Mouse (Mus musculus) heart, postnatal 14 days (tissue): ENCODE measurements around the gene Peli3. TPM values are rescaled to one million over a fixed set of nuclear protein-coding genes. Genes with fewer than 3 reads are reported as not detected.

Source experiments
- DNase-seq, 2 experiments: peaks; one replicate each; pipeline ENCODE4 v3.0.0; 2021 to 2022
- intact Hi-C: fragments of 180-260 bp; cut with DNase I; formaldehyde crosslinking; loops from one replicate; pipeline ENCODE4 v1.15.1; 2025
- total RNA-seq, 2 experiments: library from RNA; stranded (reverse); gene quantifications; 2 replicates each; pipeline ENCODE4 v1.2.3; 2021

The Peli3 gene
- total RNA-seq, 2 experiments from 2014 or later = 0.73 to 1.1 TPM

- no peak for DNase-seq
- intact Hi-C loops = no loop called here
Measured at GRCm38 (mm10) chr19:4916827-4917226, 26.1 kb downstream of the Peli3 start.

- DNase-seq = no peak
- intact Hi-C loops = no loop called here
Measured at GRCm38 (mm10) chr19:4915924-4916603, 26.9 kb downstream of the Peli3 start.

- intact Hi-C loops = loop anchor here (5.0 kb wide), 2 partner anchors 152 to 282 kb away; partner anchors contain the start of genes Rbm4b and Rce1
- DNase-seq = no peak
Measured at GRCm38 (mm10) chr19:4909376-4909775, 33.6 kb downstream of the Peli3 start.

- DNase-seq = peak in 1 of 2 experiments; percentile 23
- intact Hi-C loops = loop anchor here (5.0 kb wide), 2 partner anchors 151 to 281 kb away; partner anchors contain the start of genes Rbm4b and Rce1
Measured at GRCm38 (mm10) chr19:4908107-4908506, 34.8 kb downstream of the Peli3 start.

DNA sequence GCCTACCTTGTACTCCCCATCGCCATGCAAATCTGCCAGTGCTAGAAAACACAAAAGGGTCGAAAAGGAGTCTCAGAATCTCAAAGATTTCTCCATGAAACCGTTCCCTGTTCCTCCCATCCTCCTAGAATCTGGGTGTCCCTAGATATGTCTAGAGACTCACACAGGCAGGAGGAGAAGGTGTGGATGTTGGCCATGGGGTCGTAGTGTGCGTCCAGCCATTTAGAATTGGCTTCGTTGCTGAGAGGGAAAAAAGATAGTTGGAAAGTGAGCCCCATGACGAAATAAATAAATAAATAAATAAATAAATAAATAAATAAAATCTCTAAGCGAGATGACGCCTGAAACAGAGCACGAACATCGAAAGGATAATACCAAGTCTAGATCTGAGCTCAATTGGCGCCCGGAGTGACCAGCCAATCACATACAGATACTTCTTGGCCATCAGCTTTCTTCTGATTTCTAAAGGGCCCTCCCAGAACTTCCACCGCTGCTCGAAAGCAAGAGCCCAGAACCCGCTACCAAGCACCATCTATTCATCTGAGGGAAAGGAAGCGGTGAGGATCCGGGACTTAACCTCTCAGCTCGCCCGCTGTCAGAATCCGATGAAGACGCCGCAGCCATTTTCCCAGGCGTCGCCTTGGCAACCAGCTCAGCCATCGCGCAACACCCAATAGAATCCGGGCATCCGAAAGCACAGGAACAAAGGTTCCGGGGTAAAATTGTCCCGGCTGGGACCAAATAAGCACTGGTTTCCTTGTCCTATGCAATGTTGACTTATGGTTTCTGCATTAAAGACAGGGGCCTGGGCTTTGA is 36.7 kb downstream of the Peli3 start, which contains the start of gene Bbs1:
Bbs1 (minus strand) TSS at position 650 of the 816 bp plus-strand sequence.
- intact Hi-C loops = loop anchor here (5.0 kb wide), 2 partner anchors 149 to 279 kb away; partner anchors contain the start of genes Rbm4b and Rce1

GRCm38 (mm10) chr19:4899888-4900287 is 43.0 kb downstream of the Peli3 start:
- DNase-seq = no peak
- intact Hi-C loops = no loop called here

More for the DNA sequence above, 36.7 kb downstream of the Peli3 start, which contains the start of gene Bbs1:
- DNase-seq = peak; percentile 78 to 88

DNA sequence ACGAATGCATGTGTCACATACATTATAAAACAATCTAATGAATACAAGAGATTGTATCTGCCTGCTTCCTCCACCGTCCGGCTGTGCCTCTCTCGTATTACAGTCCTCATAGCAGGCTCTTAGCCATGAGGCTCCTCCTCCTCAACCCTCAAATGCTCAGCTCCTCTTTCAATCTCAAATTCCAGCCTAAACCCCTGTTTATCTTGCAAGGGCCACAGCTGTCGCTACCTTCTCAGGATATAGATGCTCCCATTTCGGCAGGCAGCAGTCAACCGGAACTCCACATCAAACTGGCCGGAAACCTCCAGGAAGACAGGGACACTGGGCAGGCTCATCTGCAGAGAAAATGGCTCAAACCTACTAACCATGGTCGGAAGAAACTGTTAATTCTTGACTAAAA is 44.0 kb downstream of the Peli3 start:
- intact Hi-C loops = no loop called here
- no peak for DNase-seq

DNA sequence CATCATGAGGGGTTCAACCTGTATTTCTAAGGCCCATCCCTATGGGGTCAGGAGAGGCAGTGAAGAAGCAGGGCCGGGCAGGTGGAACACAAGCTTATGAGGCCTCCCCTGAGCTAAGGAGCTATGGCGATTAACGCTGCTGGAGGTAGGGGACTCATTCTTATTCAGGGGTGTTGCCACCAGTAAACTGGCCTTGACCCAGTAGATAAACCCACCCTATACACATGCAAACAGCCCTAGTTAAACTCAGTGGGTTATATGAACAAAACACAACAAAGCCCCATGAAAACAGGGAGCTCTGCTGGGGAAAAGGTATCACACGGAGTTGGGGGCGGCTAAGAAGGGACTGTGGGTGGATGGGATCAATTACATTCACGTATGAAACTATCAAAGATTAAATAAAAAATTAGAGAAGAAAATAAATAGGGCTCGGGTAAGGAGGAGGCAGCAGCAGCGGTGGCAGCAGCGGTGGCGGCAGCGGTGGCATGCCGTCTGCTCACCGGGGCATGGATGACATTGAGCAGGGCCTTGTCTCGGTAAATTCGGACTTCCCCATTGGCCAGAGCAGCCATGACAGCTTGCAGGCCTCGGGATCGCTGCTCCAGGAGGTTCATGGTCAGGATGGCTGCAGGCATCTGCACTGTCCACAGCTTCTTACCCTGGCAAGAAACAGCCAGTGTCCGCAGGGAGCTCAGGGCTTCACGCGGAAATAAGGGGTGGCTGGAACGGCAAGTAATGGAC is 46.0 kb downstream of the Peli3 start:
- intact Hi-C loops = no loop called here
- no peak for DNase-seq

GRCm38 (mm10) chr19:4891798-4892197 is 51.1 kb downstream of the Peli3 start:
- no peak for DNase-seq
- intact Hi-C loops = no loop called here

DNA sequence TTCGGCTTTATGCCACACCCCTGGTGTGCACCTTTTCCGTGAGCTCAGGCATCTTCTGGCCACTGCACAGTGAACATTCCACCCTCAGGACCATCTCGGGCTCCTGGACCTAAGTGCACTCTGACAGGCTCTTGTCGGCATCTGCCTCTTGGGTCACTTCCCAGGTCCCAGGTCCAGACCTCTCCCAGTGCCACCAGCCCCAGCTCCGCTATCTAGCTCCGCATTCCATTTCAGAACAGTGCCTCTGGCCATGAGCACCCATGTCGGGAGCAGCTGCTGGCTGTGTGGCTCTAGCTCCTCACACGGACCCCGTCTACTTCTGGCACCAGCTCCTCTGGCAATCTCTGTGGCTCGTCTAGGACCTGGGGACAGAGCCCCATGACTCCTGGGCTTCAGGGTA is 53.1 kb downstream of the Peli3 start:
- intact Hi-C loops = no loop called here
- peak; percentile 12 to 22 for DNase-seq

GRCm38 (mm10) chr19:4883961-4884360 is 59.0 kb downstream of the Peli3 start:
- no peak for DNase-seq
- intact Hi-C loops = no loop called here

Other genes starting within 250 kb of the Peli3 start
- not detected for gene Gm960, start 244.5 kb downstream of the Peli3 start, total RNA-seq
- under 1 TPM; 0.15 to 0.22 TPM for gene Sptbn2, start 232.0 kb downstream of the Peli3 start, total RNA-seq
- gene Rbm4b, start 186.6 kb downstream of the Peli3 start, total RNA-seq = 1 to 10 TPM; 5.8 to 6.3 TPM
- 10 to 100 TPM; 41.4 to 48.7 TPM for gene Rbm4, start 149.2 kb downstream of the Peli3 start, total RNA-seq
- 10 to 100 TPM; 21.1 to 24.7 TPM for gene Gm21992, start 131.5 kb downstream of the Peli3 start, total RNA-seq
- 10 to 100 TPM; 25.3 to 32.3 TPM for gene Rbm14, start 131.5 kb downstream of the Peli3 start, total RNA-seq
- 10 to 100 TPM; 29.3 to 29.9 TPM for gene Ccs, start 103.8 kb downstream of the Peli3 start, total RNA-seq
- not detected for gene Ccdc87, start 103.8 kb downstream of the Peli3 start, total RNA-seq
- 10 to 100 TPM; 69.5 to 76.3 TPM for gene Ctsf, start 88.0 kb downstream of the Peli3 start, total RNA-seq
- under 1 TPM; 0.39 to 0.88 TPM for gene Actn3, start 65.2 kb downstream of the Peli3 start, total RNA-seq
- 1 to 10 TPM; 4.3 to 4.6 TPM for gene Zdhhc24, start 64.5 kb downstream of the Peli3 start, total RNA-seq
- gene Bbs1, start 36.5 kb downstream of the Peli3 start, total RNA-seq = 1 to 10 TPM; 3.3 to 3.9 TPM
- 10 to 100 TPM; 25.4 to 26.0 TPM for gene Dpp3, start 14.8 kb downstream of the Peli3 start, total RNA-seq
- 10 to 100 TPM; 54.4 to 59.0 TPM for gene Mrpl11, start 19.0 kb upstream of the Peli3 start, total RNA-seq
- gene Npas4, start 47.2 kb upstream of the Peli3 start, total RNA-seq = not detected
- 10 to 100 TPM; 15.2 to 15.3 TPM for gene Slc29a2, start 80.7 kb upstream of the Peli3 start, total RNA-seq
- 10 to 100 TPM; 40.8 to 44.4 TPM for gene B4gat1, start 95.7 kb upstream of the Peli3 start, total RNA-seq
- 1 to 10 TPM in 1 of 2 experiments, under 1 TPM in 1; 0.98 to 1.8 TPM for gene AC124502.3, start 95.8 kb upstream of the Peli3 start, total RNA-seq
- 10 to 100 TPM; 12.9 to 14.8 TPM for gene Brms1, start 98.2 kb upstream of the Peli3 start, total RNA-seq
- gene Rin1, start 107.4 kb upstream of the Peli3 start, total RNA-seq = 1 to 10 TPM; 1.8 TPM
- 10 to 100 TPM; 21.3 to 23.9 TPM for gene Cd248, start 125.0 kb upstream of the Peli3 start, total RNA-seq
- gene Tmem151a, start 142.4 kb upstream of the Peli3 start, total RNA-seq = 1 to 10 TPM; 2.7 to 2.8 TPM
- 10 to 100 TPM; 70.4 to 70.8 TPM for gene Yif1a, start 145.4 kb upstream of the Peli3 start, total RNA-seq
- gene Cnih2, start 155.4 kb upstream of the Peli3 start, total RNA-seq = under 1 TPM in 1 of 2 experiments, not detected in 1; 0.63 TPM
- gene Rab1b, start 163.9 kb upstream of the Peli3 start, total RNA-seq = 100 to 1,000 TPM; 187 to 192 TPM
- gene Klc2, start 175.4 kb upstream of the Peli3 start, total RNA-seq = 10 to 100 TPM; 41.3 to 44.8 TPM